Mouse (Mus musculus): ENCODE results near the gene Glb1l. TPM values are rescaled to one million over a fixed set of nuclear protein-coding genes. Genes with fewer than 3 reads are reported as not detected.

Glb1l gene
- polyA plus RNA-seq, 1 experiment from 2014 or later, result 15.5 TPM

- ATAC-seq (ENCODE audit: insufficient read depth, low FRiP score, low read depth), result no peak
- 73% methylated on average over 1 of the region's 1 CpGs for WGBS
- Histone ChIP-seq H3K4me1 (no peaks in the 10 kb centered on the region), H3K4me2 (no peak overlapping the region), H3K27me3 (replicated peaks) (no peaks in the 10 kb centered on the region), H3K4me3 (replicated peaks) (no peak overlapping the region), H3K9ac (no peak overlapping the region), H3K27ac (no peak overlapping the region), H3K36me3 (no peaks in the 10 kb centered on the region), H3K9me3 (no peaks in the 10 kb centered on the region)
These were observed 17.0 kb upstream of the Glb1l start for GRCm38 (mm10) chr1:75227653-75228052.

- Histone ChIP-seq H3K9ac (no peak overlapping the region), H3K36me3 (no peaks in the 10 kb centered on the region), H3K27ac (no peak overlapping the region), H3K9me3 (no peaks in the 10 kb centered on the region), H3K4me3 (replicated peaks) (no peak overlapping the region), H3K27me3 (replicated peaks) (peaks cover 4% of the 10 kb centered on the region; the same call in 1 of the 2 replicates), H3K4me1 (no peaks in the 10 kb centered on the region), H3K4me2 (no peak overlapping the region)
- ATAC-seq (ENCODE audit: insufficient read depth, low FRiP score, low read depth), result no peak
- 65% methylated on average over 2 of the region's 2 CpGs for WGBS
These were observed 15.5 kb upstream of the Glb1l start for GRCm38 (mm10) chr1:75226138-75226537.

- Histone ChIP-seq H3K27ac (no peak overlapping the region), H3K36me3 (no peaks in the 10 kb centered on the region), H3K27me3 (replicated peaks) (peaks cover 9% of the 10 kb centered on the region), H3K4me2 (no peak overlapping the region), H3K4me1 (no peaks in the 10 kb centered on the region), H3K9me3 (no peaks in the 10 kb centered on the region), H3K9ac (no peak overlapping the region), H3K4me3 (replicated peaks) (no peak overlapping the region)
- no peak for ATAC-seq (ENCODE audit: insufficient read depth, low FRiP score, low read depth)
- 60% methylated on average over 3 of the region's 3 CpGs for WGBS
These were observed 14.9 kb upstream of the Glb1l start for GRCm38 (mm10) chr1:75225473-75225872.

GRCm38 (mm10) chr1:75223532-75223931 lies 12.9 kb upstream of the Glb1l start:
- peaks cover 17% of the 10 kb centered on the region for H3K27me3 ChIP-seq (replicated peaks)
- ATAC-seq (ENCODE audit: insufficient read depth, low FRiP score, low read depth), result no peak
- H3K4me1 ChIP-seq, result peaks cover 6% of the 10 kb centered on the region
- H3K4me3 ChIP-seq (replicated peaks), result no peak overlapping the region
- H3K4me2 ChIP-seq, result no peak overlapping the region
- no peaks in the 10 kb centered on the region for H3K36me3 ChIP-seq
- WGBS, result 57% methylated on average over 6 of the region's 6 CpGs
- no peak overlapping the region for H3K9ac ChIP-seq
- no peak overlapping the region for H3K27ac ChIP-seq
- H3K9me3 ChIP-seq, result no peaks in the 10 kb centered on the region

- H3K4me3 ChIP-seq (replicated peaks), result no peak overlapping the region
- H3K9ac ChIP-seq, result no peak overlapping the region
- H3K27me3 ChIP-seq (replicated peaks), result peaks cover 17% of the 10 kb centered on the region
- H3K4me1 ChIP-seq, result peaks cover 10% of the 10 kb centered on the region
- H3K4me2 ChIP-seq, result no peak overlapping the region
- no peak for ATAC-seq (ENCODE audit: insufficient read depth, low FRiP score, low read depth)
- no peaks in the 10 kb centered on the region for H3K36me3 ChIP-seq
- H3K27ac ChIP-seq, result no peak overlapping the region
- 77% methylated on average over 6 of the region's 6 CpGs for WGBS
- no peaks in the 10 kb centered on the region for H3K9me3 ChIP-seq
These were observed 12.3 kb upstream of the Glb1l start for GRCm38 (mm10) chr1:75222926-75223325.

- Histone ChIP-seq H3K4me1 (peaks cover 10% of the 10 kb centered on the region), H3K27me3 (replicated peaks) (peaks cover 17% of the 10 kb centered on the region), H3K9ac (no peak overlapping the region), H3K4me3 (replicated peaks) (no peak overlapping the region), H3K27ac (no peak overlapping the region), H3K4me2 (no peak overlapping the region), H3K36me3 (no peaks in the 10 kb centered on the region), H3K9me3 (no peaks in the 10 kb centered on the region)
- WGBS, result 74% methylated on average over 3 of the region's 3 CpGs
- no peak for ATAC-seq (ENCODE audit: insufficient read depth, low FRiP score, low read depth)
These were observed 10.9 kb upstream of the Glb1l start for GRCm38 (mm10) chr1:75221538-75221937.

- under 1% methylated on average over 34 of the region's 34 CpGs for WGBS
- H3K4me2 ChIP-seq, result peak within 1 kb of the TSS; percentile 98
- H3K4me1 ChIP-seq, result peaks cover 12% of the 10 kb centered on the region
- H3K27me3 ChIP-seq (replicated peaks), result peaks cover 17% of the 10 kb centered on the region
- peak within 1 kb of the TSS; percentile 56 for H3K4me3 ChIP-seq (replicated peaks)
- ATAC-seq (ENCODE audit: insufficient read depth, low FRiP score, low read depth), result no peak
- H3K36me3 ChIP-seq, result 0 out of 2 replicates have a peak, but pooled peaks cover 3% of the 10 kb centered on the region
- peak within 1 kb of the TSS; percentile 63 for H3K27ac ChIP-seq
- peak within 1 kb of the TSS; percentile 35 for H3K9ac ChIP-seq
- no peaks in the 10 kb centered on the region for H3K9me3 ChIP-seq
These were observed 8.9 kb upstream of the Glb1l start, which contains the start of gene Tuba4a for GRCm38 (mm10) chr1:75219531-75219930. Tuba4a (minus strand) TSS chr1:75219865.

- Histone ChIP-seq H3K4me2 (peak overlapping the region; percentile 98), H3K9ac (peak overlapping the region; percentile 35), H3K27me3 (replicated peaks) (peaks cover 17% of the 10 kb centered on the region), H3K36me3 (0 out of 2 replicates have a peak, but pooled peaks cover 3% of the 10 kb centered on the region), H3K27ac (peak overlapping the region; percentile 63), H3K9me3 (no peaks in the 10 kb centered on the region), H3K4me1 (peaks cover 12% of the 10 kb centered on the region), H3K4me3 (replicated peaks) (peak overlapping the region; percentile 56)
- peak; percentile 90 for ATAC-seq (ENCODE audit: insufficient read depth, low FRiP score, low read depth)
- WGBS, result under 1% methylated on average over 24 of the region's 24 CpGs
These were observed 8.5 kb upstream of the Glb1l start for GRCm38 (mm10) chr1:75219078-75219477.

GRCm38 (mm10) chr1:75218227-75219001 lies 7.8 kb upstream of the Glb1l start:
- Histone ChIP-seq H3K4me3 (replicated peaks) (peak overlapping the region; percentile 56), H3K27me3 (replicated peaks) (peaks cover 17% of the 10 kb centered on the region), H3K4me2 (peak overlapping the region; percentile 98), H3K9ac (peak overlapping the region; percentile 35), H3K9me3 (no peaks in the 10 kb centered on the region), H3K4me1 (peaks cover 17% of the 10 kb centered on the region), H3K27ac (peak overlapping the region; percentile 63), H3K36me3 (peaks cover 9% of the 10 kb centered on the region; the same call in 1 of the 2 replicates)
- ATAC-seq (ENCODE audit: insufficient read depth, low FRiP score, low read depth), result peak; percentile 12
- WGBS, result under 1% methylated on average over 38 of the region's 38 CpGs

GRCm38 (mm10) chr1:75217893-75218226 lies 7.2 kb upstream of the Glb1l start:
- Histone ChIP-seq H3K9me3 (no peaks in the 10 kb centered on the region), H3K27me3 (replicated peaks) (peaks cover 17% of the 10 kb centered on the region), H3K27ac (peak overlapping the region; percentile 63), H3K4me1 (peaks cover 20% of the 10 kb centered on the region), H3K4me2 (peak overlapping the region; percentile 98), H3K36me3 (peaks cover 11% of the 10 kb centered on the region), H3K4me3 (replicated peaks) (peak overlapping the region; percentile 56), H3K9ac (0 out of 2 replicates have a peak overlapping the region, but pooled peaks have one; percentile 35)
- whole genome bisulfite sequencing, result 2% methylated on average over 6 of the region's 6 CpGs
- no peak for ATAC-seq (ENCODE audit: insufficient read depth, low FRiP score, low read depth)

- WGBS, result 69% methylated on average over 13 of the region's 13 CpGs
- Histone ChIP-seq H3K9ac (no peak overlapping the region), H3K4me1 (peaks cover 28% of the 10 kb centered on the region), H3K27me3 (replicated peaks) (peaks cover 13% of the 10 kb centered on the region), H3K9me3 (no peaks in the 10 kb centered on the region), H3K36me3 (peaks cover 17% of the 10 kb centered on the region), H3K27ac (no peak overlapping the region), H3K4me2 (peak overlapping the region; percentile 98), H3K4me3 (replicated peaks) (peak overlapping the region; percentile 56)
- no peak; the same call in 1 of the 2 replicates for ATAC-seq (ENCODE audit: insufficient read depth, low FRiP score, low read depth)
These were observed 6.4 kb upstream of the Glb1l start for GRCm38 (mm10) chr1:75216797-75217585.

GRCm38 (mm10) chr1:75215785-75216184 lies 5.2 kb upstream of the Glb1l start:
- Histone ChIP-seq H3K9ac (no peak overlapping the region), H3K9me3 (no peaks in the 10 kb centered on the region), H3K4me3 (replicated peaks) (no peak overlapping the region), H3K27ac (peak overlapping the region; percentile 83; the same call in 1 of the 2 replicates), H3K4me1 (peaks cover 37% of the 10 kb centered on the region), H3K27me3 (replicated peaks) (peaks cover 11% of the 10 kb centered on the region), H3K4me2 (no peak overlapping the region; the same call in 1 of the 2 replicates), H3K36me3 (peaks cover 17% of the 10 kb centered on the region)
- no peak for ATAC-seq (ENCODE audit: insufficient read depth, low FRiP score, low read depth)
- 93% methylated on average over 9 of the region's 9 CpGs for WGBS
